Mouse (Mus musculus) ES-E14 (cell line): ENCODE measurements around the gene Rhox7b.
"Not testable (repeated sequence)": the region's sequence is repeated elsewhere in the genome, so short reads cannot be mapped to it uniquely, and the experiment has no call there.

Source experiments
- HCFC1 ChIP-seq: IDR thresholded peaks from 2 replicates; pipeline ENCODE4 v1.6.1; 2012; ENCODE audit warnings: low read length, inconsistent platforms, borderline replicate concordance; ENCODE audit not compliant: insufficient read depth
- MAFK ChIP-seq: IDR thresholded peaks from 2 replicates; pipeline ENCODE4 v1.6.1; 2014; ENCODE audit warnings: mild to moderate bottlenecking, low read depth, low read length, inconsistent platforms; ENCODE audit not compliant: insufficient read depth
- ZNF384 ChIP-seq: IDR thresholded peaks from 2 replicates; pipeline ENCODE4 v1.6.1; 2012; ENCODE audit warnings: low read depth, low read length, inconsistent platforms

DNA sequence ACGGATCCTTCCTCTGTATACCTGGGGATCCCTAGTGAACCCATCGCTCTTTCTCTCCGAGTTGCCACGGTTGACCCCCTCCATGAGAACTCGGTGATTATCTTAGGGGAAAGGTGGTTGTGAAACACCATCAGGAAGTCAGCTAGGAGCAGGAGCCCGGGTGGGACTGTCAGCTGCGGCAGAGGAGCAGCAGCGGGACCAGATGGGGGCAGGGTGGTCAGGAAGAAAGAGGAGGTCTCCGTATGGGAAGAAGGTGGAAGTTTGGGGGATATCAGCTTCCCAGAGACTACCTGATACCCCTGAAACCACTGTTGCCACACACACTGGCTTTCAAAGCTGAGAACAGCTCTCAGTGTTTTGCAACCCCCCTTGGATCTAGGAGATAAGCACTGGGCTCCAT lies at the start of gene Rhox7b:
- not testable (repeated sequence) for TF ChIP-seq MAFK, ZNF384, HCFC1
